Mouse (Mus musculus): ENCODE results near the gene Pdzd7.

Pdzd7 gene

DNA sequence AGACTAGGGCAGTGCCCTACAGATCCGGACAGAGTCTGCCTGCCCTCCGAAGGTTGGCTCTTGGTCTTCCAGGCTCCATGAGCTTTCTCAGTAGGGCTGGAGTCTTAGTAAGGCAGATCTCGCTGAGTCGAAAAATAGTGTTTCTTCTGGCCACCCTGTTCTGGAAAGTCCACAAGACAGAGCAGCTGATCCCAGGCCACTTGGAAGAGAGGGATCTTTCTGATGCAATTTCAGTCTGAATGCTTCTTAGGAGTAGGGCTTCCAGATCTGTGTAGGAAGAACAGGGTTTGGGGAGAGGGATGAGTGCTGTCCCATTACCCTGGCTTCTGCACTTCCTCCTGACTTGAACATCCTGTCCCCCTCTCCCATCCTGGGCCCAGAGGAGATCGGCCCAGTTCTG is at the start of gene Pdzd7:
Gene Pdzd7, minus strand, starts transcription at position 67 of the 400 bp plus-strand sequence.
- no peak for DNase-seq (ENCODE audit: low spot score)

DNA sequence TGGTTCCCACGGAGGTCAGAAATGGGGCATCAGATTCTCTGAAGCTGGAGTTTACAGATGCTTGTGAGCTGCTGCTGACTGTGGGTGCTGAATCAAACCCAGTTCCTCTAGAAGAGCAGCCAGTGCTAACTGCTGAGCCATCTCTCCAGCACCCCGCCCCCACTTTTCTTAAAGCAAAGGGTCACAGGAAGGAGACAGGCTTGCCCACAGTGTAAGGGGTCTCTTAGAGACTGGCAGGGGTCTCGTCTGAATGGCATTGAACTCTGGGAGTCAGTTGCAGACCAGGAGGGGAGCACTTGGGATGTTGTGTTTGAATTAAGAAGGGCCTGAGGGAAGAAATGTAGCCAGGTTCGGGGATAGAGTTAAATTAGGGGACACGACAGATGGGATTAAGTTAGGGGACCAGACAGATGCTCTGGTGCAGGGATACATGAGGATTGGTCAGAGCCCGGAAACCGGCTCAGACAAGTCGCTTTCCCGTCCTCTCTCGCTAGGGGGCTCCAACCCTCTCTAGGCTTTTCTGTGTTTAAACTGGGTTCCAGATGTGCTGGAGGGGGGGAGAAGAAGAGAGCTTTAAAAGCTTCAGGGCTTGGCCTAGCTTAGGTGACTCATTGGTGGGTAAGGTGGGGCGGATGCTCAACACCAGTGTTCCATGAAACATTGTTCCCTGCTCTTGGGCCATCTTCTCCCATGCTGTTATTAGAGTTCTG is 36.5 kb upstream of the Pdzd7 start:
- DNase-seq (ENCODE audit: low spot score): no peak

DNA sequence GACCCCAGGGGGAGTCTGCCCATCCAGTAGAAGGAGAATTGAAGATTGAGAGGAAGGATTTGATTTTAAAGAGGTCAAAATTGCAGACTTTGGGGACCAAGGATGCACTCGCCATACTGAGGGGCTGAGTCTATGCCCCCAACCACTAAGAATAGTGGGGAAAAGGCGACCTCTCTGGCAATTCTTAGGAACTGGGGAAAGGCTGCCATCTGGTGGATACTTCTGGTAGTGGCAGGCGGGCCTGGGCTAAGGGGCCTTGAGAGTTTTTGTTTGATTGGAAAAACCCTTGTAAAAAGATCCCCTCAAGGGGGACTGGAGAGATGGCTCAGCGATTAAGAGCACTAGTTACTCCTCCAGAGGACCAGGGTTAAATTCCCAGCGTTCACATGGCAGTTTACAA is 35.8 kb upstream of the Pdzd7 start:
- no peak for DNase-seq (ENCODE audit: low spot score)

DNA sequence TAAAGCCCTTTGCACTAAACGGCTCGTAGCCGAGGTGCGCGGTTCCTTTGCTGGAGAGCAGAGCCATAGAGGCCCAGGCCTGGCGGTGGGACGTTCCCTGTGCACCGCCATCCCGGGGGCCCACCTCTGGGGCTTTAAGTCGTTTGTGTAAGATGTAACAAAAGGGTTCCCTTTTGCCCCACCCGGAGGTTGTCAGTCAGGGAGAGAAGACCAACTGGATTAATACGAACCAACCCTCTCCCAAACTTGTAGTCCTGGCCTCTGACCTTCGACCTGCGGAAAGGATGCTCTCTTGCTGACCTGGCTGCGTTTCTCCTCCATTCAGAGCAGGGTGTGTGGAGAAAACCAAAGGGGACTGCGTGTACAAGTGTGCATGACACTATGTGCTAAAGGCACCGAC is 35.2 kb upstream of the Pdzd7 start:
- no peak for DNase-seq (ENCODE audit: low spot score)

DNA sequence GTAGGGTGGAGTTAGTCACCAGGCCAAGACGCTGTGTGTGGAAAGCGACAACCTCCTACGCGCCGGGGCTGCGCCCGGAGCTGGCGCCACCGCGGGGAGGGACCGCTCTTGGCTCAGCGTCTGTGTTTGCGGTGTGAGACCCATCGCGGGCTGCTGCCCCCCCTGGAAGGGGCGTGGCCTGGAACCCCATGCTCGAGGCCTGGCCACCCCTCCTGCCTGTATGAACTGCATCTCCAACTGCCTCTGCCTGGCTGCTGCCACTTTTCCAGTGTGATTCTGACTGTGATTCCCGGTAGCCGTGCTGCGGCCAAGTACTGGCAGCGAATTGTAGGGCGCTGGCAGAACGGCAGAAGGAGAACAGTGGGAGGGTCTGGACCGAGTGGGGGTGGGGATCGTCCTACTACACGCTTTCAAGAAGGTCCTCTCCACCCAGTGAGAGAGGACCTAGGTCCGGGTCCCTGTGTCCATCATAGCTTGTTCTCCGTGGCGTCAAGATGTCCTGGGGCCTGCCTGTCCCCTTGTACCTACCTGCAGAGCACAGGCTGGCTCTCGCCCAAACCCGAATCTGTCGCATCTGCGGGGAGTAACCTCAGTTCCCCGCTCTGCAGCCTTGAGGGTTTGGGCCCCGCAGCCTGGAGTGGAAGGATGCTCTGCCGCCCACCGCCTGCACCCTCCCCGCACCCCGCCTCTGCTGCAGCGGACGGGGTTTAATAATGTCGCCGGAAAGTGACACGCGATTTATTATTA is 34.4 kb upstream of the Pdzd7 start:
- no peak for DNase-seq (ENCODE audit: low spot score)

DNA sequence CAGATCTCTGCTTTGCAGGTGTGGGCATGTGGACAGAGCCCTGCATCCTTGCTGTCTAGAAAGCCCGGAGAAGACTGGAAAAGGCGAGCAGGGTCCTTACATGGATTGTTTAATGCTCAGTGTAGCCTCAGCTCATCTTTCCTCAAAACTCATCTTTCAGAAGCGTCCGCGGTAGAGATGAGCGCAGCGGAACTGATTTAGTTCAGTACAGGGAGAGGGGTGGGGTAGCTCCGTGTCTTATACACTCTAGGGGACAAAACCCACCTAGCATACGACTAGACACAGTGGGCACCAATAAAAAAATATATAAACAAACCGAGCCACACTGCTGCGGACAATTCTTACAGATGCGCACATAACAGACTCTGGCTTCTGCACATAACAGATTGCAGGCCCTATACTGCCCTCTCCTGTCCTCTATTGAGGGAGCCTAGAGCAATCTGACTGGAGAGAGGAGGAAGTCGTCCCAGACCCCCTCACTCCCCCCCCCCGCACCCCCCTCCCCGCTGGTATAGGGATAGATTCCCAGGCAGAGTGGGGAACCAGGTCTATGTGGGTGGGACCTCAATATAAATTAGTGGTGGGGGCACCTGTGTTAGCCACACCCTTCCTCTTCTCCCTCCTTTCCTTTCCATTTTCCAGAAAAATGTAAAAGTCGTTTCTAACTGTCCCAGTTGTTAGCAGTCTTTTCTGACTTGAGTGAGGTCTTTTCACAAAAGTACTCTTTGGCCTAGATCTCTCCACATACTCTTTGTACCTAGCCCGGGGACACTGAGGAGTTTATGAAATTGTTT is 33.7 kb upstream of the Pdzd7 start:
- no peak for DNase-seq (ENCODE audit: low spot score)

DNA sequence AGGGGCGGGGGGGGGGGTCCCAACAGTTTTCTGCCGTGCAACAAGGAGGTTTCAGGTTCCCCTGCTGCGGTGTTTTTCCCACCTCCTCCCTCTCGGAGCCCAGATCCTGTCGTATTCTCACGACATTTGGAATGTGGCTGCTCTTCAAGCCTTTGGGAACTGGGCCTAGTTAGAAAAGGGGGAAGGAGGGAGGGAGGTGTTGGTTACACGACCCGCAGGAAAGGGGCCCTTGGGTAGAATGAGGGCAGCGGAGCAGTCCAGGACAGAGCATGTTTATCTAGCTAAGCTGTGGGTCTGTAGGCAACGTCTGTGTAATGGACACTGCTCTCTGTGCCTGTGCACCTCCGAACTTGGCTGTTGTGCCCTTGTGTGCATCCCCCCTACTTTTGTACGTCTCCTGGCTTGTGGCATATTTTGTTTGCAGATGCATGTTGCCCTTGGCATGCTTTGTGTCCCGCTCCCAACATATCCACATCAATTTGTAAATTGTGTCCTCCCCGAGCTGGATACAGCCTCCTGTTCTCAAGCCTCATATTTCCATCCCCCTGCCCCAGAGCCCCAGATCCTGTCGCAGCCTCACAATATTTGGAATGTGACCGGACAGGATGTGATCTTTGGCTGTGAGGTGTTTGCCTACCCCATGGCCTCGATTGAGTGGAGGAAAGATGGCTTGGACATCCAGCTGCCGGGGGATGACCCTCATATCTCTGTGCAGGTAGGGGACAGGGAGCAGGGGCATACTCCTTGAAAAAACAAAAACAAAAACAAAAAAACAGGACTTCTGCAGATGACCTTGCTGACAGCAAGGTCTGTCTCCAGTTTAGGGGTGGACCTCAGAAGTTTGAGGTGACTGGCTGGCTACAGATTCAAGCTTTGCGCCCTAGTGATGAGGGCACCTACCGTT is 32.5 kb upstream of the Pdzd7 start:
- no peak for DNase-seq (ENCODE audit: low spot score)

DNA sequence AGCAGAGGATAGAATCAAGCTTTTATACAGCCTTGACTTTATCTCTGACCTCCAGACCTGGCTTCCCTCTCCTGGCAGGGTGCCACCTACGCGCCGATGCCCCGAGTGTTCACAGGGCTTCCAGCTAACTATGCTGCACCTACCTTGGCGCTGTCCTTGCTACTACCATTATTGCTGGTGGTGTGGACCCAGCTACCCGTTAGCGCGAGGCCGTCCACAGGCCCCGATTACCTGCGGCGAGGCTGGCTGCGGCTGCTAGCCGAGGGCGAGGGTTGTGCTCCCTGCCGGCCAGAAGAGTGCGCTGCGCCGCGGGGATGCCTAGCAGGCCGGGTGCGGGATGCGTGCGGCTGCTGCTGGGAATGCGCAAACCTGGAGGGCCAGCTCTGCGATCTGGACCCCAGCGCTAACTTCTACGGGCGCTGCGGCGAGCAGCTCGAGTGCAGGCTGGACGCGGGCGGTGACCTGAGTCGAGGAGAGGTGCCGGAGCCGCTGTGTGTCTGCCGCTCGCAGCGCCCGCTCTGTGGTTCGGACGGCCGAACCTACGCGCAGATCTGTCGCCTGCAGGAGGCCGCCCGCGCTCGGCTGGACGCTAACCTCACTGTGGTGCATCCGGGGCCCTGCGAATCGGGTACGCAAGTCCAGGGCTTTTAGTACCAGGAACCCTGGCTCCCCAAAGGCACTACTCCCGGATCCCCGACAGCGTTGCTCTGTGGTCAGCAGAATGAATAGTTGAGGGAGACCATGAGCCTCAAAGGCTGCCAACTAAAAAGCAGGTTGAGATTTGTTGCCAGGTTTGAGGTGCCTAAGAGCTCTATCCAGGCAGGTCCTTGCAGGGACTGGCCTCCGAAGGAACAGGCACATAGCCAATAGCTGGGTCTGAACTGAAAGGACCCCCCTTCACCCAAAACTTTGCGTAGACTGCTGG is 31.3 kb upstream of the Pdzd7 start:
- DNase-seq (ENCODE audit: low spot score): no peak

DNA sequence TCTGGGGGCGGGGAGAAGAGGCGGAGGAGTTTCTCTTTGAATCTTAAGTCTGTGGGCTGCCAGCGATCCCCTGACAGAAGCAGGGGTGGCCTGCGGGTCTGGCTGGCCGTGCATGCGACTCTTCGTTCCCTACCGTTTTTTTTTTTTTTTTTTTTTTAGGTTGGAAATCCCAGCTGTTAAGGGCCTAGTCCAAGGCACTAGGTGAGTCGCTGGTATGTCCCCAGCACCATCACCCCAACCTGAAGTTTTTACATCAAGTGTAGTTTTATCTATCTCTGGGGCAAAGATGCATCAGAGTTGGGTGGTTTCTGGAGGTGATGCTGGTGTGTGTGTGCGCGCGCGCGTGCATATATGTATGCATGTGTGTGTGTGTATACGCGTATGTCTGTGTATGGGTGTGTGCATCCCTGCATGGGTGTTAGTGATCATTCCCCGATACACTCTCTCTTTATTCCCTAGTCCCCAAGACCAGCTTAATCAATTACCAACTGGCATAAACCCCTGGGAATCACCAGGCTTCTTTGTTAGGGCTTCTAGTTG is 30.6 kb upstream of the Pdzd7 start:
- DNase-seq (ENCODE audit: low spot score): no peak

DNA sequence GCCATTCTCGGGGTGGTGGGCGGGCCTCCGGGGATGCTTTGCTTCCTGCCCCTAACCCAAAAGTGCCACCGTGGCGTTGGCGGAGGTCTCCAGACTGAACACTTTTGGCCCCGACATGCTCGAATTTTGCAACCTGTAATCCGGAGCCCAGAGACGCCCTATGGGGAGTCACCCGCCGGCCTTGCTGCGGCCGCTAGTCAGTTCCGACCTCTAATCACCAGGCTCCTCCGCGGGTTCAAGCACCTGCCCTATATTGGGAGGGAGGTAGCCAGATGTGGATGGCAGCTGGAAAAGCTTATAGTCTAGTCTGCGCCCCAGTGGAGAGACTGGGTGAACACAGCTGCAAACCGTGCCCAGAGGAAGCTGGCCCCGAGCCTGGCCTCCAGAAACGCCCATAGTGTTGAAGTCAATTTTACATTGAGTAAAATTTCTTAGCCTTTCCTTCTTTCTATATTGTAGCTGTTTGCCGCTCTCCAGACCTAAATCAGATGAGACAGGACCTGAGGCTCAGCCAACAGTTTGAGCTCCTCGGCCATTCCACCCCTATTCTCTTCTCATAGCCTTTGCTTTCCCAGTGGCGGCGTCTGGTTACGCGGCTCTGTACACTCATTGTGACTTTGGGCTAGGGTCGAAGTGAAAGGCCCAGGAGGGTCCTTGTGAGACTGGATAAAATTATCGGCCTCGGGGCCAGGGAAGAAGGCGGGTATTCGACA is 30.0 kb upstream of the Pdzd7 start:
- no peak for DNase-seq (ENCODE audit: low spot score)

DNA sequence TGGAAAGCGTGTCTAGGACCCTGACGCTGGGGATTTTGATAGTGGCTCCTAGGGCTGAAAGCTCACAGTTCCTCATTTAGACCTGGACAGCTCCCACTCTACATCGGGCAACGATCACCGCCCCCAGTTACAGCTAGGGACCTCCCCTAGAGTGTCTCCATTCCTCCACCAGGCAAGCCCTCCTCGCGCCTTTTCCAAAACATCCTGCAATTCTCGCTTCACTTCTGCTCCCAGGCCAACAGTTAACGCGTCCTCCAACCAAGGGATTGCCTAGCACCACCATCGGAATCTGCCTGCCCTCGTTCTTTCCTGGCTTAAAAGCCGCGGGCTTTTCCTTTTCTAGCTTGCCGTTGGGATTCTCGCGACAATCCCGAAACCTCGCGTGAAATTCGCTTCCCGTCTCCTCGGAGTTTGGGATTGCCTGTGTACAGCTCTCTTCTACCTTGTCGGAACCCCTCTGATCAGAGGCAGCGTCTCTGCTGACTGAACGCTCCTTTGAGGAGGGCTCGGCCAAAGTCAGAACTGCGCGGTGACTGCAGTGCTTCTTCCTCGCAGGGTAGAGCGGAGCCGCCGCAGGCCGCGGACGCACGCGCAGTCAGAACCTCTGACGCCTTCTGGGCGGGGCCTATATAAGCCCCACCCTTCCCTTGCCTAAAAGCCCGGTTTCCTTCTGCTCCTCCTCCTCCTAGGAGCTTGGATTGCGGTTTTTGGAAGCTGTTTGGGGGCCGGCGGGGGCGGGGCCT is 29.2 kb upstream of the Pdzd7 start, which contains the start of gene Kazald1:
Gene Kazald1, plus strand, starts transcription at position 662 of the 743 bp plus-strand sequence.
- peak; percentile 87 for DNase-seq (ENCODE audit: low spot score)

DNA sequence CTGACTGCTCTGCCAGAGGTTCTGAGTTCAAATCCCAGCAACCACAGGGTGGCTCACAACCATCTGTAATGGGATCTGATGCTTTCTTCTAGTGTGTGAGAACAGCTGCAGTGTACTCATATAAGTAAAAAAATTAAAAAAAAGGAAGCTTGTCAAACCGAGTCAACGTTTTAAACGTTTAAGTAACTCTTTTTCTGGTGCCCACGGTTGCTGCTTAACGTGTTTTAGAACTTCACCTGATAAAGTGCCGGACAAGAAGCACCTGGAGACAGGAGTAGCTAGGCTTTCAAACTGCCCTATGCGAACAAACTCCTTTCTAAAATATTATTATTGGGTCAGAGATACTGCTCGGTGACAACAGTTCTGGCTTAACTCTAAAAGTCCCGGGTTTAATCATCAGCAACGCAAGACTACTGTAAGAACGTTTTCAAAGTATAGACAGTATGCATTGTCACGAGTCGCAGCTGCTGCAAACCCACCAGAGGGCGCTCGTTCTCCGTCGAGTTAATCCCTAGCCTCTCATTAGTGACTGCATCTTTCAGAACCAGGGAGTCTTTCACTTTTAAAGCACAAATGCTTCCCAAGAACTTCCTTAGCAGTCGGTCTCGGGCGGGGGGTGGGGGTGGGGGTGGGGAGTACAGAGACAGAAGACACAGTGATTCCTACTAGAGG is 28.5 kb upstream of the Pdzd7 start:
- no peak for DNase-seq (ENCODE audit: low spot score)

DNA sequence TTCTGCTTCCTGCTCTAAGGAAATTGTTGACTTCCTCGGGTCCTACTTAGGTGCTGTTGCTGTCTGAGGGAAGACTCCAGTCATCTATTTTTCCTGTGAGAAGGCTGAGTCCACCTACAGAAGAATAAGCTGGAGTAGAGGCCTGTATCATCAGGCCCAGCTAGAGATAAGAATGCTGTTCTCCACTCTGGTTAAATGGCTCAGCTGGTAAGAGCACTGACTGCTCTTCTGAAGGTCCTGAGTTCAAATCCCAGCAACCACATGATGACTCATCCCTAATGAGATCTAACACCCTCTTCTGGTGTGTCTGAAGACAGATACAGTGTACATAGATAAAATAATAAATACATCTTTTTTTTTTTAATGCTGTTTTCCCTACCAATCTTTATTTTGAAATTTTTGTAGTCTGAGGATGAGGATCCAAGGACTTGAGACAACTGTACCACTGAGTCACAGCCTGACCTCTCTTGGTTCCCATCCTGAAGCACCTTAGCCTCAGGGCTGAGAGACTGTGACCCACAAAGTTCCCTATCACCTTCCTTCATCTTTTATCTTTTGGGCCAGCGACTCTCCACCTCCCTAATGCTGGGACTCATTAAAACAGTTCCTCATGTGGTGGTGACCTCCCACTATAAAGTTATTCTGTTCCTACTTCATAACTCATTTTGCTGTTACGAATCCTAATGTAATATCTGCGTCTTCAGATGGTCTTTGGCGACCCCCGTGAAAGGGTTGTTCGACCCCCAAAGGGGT is 22.4 kb upstream of the Pdzd7 start:
- no peak for DNase-seq (ENCODE audit: low spot score)

DNA sequence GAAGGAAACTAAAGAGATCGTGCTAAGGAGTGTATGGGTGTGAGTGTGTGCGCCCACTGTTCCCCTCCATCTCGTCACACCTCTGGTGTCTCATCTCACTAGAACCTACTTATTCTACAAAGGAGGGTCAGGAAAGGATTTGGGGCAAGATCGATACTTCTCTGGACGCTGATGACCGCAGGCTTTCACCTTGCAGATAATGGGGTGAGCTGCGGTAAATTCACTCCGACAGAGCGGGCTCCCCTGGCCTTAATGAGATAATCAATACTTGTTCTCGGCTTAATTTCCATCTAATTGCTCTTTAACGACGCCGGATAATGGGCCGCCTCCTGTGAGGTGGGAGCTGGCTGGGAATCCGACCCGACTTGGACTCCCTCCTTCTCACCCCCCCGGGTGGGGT is 21.7 kb upstream of the Pdzd7 start:
- DNase-seq (ENCODE audit: low spot score): no peak

DNA sequence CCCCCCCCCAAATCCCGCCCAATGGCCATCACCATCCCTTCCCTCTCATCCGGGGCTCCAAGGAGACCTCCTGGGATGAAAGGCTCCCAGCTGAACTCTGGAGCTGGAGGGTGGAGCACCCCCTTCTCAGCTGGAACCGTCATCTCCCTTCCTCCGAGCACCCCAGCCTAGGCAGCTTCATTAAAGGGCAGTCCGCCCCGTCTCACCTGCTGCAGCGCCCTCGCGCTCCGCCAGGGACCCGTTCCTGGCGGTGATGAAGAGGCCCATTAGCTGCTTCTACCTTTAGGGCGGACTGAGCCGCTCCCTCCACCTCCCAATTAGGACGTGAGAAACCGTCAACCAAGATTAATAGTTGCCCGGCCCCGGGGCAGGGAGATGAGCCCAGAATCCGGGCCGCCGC is 19.7 kb upstream of the Pdzd7 start:
- no peak for DNase-seq (ENCODE audit: low spot score)

DNA sequence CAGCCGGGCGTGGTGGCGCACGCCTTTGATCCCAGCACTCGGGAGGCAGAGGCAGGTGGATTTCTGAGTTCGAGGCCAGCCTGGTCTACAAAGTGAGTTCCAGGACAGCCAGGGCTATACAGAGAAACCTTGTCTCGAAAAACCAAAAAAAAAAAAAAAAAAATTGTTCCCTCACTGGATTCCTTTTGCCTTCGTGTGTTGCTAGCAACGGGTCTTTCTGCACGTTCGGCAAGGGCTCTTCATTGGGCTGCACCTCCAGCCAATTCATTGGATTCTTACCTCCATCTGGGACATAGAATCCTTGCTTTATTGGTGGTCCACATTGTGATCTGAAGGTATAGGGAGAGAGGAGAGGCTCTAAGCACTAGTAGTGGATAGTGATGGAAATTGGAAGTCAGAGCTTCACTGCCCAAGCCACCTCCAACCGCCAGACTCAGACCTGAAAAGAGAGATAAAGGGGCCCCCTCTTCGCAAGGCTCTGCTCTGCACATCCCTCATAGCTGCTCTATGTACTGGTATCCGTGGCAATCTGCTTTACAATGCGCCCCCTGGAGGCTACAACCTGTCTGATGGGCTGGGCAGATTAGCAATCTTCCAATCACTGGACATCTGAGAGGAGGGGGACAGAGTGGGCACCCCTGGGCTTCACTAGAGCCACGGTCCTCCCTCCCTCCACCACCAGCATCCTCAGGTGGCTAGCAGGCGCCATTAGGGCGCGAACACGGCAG is 18.2 kb upstream of the Pdzd7 start:
- DNase-seq (ENCODE audit: low spot score): no peak

DNA sequence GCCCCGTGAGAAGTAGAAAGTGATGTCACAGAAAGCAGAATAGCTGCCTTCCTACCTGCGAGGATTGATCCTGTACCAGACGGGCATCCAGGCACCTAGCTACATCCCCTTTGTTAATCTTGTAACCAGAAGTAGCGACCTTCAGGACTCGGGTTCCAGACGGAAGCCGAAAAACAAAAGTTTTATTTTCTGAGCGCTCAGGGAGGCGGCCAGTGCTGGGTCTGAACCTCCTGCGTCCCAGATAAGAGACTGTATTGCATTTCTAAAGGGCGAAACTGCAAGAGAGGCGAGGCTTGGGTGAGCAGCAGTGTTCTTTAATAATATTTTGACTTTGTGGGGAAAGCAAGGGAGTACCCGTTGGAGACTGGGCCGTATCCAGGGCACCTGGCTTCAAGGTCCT is 13.3 kb upstream of the Pdzd7 start:
- no peak for DNase-seq (ENCODE audit: low spot score)

All from left cerebral cortex, adult 11 months (tissue).